Mouse (Mus musculus) liver, embryonic 11.5 days (tissue): ENCODE results near the gene Rfx4. TPM values are rescaled to one million over a fixed set of nuclear protein-coding genes. Genes with fewer than 3 reads are reported as not detected.

Source experiments
- ATAC-seq: fragments of 200-750 bp; cut with Nextera tagmentation; replicated peaks from 2 replicates; pipeline ENCODE4 v1.8.0; 2017; ENCODE audit warnings: moderate number of reproducible peaks, mild to moderate bottlenecking, moderate TSS enrichment, moderate library complexity; ENCODE audit not compliant: low FRiP score
- DNase-seq: peaks from one replicate; pipeline ENCODE4 v3.0.0-alpha.2; 2017; ENCODE audit warnings: low spot score
- H3K27ac ChIP-seq: fragments of 300-500 bp; sonication (generic); 2 replicates; pipeline ENCODE4 v1.5.1; 2014; ENCODE audit warnings: mild to moderate bottlenecking, low read depth, low read length, control low read depth
- H3K27me3 ChIP-seq: fragments of 300-500 bp; sonication (generic); replicated peaks from 2 replicates; pipeline ENCODE4 v1.6.1; 2014; ENCODE audit warnings: low read length, mixed read lengths; ENCODE audit not compliant: control insufficient read depth, insufficient read depth
- H3K36me3 ChIP-seq: fragments of 300-500 bp; sonication (generic); 2 replicates; pipeline ENCODE4 v1.6.1; 2014; ENCODE audit warnings: mild to moderate bottlenecking, low read length, moderate library complexity, mixed read lengths; ENCODE audit not compliant: control insufficient read depth, insufficient read depth
- H3K4me1 ChIP-seq: fragments of 300-500 bp; sonication (generic); replicated peaks from 2 replicates; pipeline ENCODE4 v1.6.1; 2014; ENCODE audit warnings: low read length, mixed read lengths; ENCODE audit not compliant: control insufficient read depth, insufficient read depth
- H3K4me2 ChIP-seq: fragments of 300-500 bp; sonication (generic); 2 replicates; pipeline ENCODE4 v1.6.1; 2014; ENCODE audit warnings: mild to moderate bottlenecking, control low read depth, moderate library complexity
- H3K4me3 ChIP-seq: fragments of 300-500 bp; sonication (generic); 2 replicates; pipeline ENCODE4 v1.5.1; 2014; ENCODE audit warnings: low read depth, low read length, control low read depth
- H3K9ac ChIP-seq: fragments of 300-500 bp; sonication (generic); 2 replicates; pipeline ENCODE4 v1.6.1; 2014; ENCODE audit warnings: low read depth, low read length, control low read depth
- H3K9me3 ChIP-seq: fragments of 300-500 bp; sonication (generic); 2 replicates; pipeline ENCODE4 v1.6.1; 2016; ENCODE audit warnings: low read length, inconsistent platforms, mixed read lengths; ENCODE audit not compliant: control insufficient read depth
- WGBS: fragments of 180-500 bp; shearing (Covaris S2); extraction: QIAGEN DNeasy Blood & Tissue Kit; methylation state at CpG from one replicate; pipeline ENCODE4 v1.1.7; 2014; 5-methylcytosine and 5-hydroxymethylcytosine counted together
- polyA plus RNA-seq: library from polyadenylated mRNA; unstranded; fragments of >200 nt; fragmentation: Nextera tagmentation; extraction: Ambion mirVana; gene quantifications from 2 replicates; pipeline ENCODE4 v1.2.1, GENCODE M21; 2014

Gene Rfx4
- polyA plus RNA-seq, 1 experiment from 2014 or later = not detected

DNA sequence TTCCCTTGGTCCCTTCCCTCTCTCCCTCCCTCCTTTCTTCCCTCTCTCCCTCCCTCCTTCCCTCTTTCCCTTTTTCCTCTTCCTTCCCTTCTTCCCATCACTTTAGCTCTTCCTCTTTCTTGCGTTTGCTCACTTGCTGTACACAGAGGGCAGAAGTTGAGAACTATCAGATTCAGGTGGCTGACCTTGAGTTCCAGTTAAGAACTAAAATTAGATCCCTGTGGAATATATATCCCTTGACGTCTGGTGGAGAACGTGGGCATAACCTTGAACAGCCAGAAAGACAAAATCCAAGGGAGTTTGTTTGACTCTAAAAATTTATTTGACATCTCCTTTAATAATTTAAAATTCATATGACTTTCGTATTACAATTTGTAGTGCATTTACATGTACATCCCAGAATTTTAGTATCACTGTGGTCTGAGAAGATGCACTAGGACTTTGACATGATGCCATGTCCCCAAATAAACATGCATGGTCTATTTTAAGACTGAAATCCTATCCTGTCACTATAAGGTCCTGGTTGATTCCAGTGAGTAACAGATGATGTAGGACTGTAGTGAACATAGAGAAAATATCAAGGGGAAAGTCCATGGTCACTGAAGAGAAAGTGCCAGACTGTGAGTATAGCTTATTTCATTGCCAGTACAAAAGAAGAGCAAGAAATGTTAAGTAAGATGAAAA is 181.1 kb downstream of the Rfx4 start:
- Histone ChIP-seq H3K4me3 (no peak overlapping the region), H3K4me2 (no peak overlapping the region), H3K36me3 (no peaks in the 10 kb centered on the region), H3K27me3 (no peaks in the 10 kb centered on the region), H3K9ac (no peak overlapping the region), H3K4me1 (no peaks in the 10 kb centered on the region), H3K27ac (no peak overlapping the region), H3K9me3 (no peaks in the 10 kb centered on the region)
- DNase-seq (no peak), ATAC-seq (no peak)
- 75% methylated on average over 4 of the region's 4 CpGs for WGBS

- WGBS = 83% methylated on average over 14 of the region's 14 CpGs
- DNase-seq (no peak), ATAC-seq (no peak)
- Histone ChIP-seq H3K9me3 (no peaks in the 10 kb centered on the region), H3K4me2 (no peak overlapping the region), H3K27me3 (no peaks in the 10 kb centered on the region), H3K4me3 (no peak overlapping the region), H3K27ac (no peak overlapping the region), H3K4me1 (no peaks in the 10 kb centered on the region), H3K9ac (no peak overlapping the region), H3K36me3 (no peaks in the 10 kb centered on the region)
Measured at GRCm38 (mm10) chr10:84938094-84938820, 182.4 kb downstream of the Rfx4 start.

DNA sequence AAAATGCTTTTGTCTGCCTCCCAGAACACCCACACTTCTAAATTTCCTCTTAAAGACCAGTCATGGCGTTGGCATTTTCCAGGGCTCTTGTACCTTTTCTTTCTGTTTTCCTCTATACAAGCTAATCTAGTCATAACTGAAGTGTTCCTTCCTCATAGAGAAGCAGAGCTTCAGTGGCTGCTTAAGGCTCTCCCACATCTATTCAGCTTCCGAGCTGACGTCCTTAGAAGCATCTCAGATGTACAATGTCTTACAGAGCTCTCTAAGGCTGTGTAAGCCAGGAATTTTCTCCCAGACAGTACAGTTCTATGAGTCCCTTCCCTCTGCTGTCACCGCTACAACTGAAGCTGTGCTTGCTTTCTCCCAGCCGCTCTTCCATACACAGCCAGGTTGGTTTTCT is 183.0 kb downstream of the Rfx4 start:
- Histone ChIP-seq H3K9ac (no peak overlapping the region), H3K4me2 (no peak overlapping the region), H3K9me3 (no peaks in the 10 kb centered on the region), H3K27ac (no peak overlapping the region), H3K27me3 (no peaks in the 10 kb centered on the region), H3K4me3 (no peak overlapping the region), H3K36me3 (no peaks in the 10 kb centered on the region), H3K4me1 (no peaks in the 10 kb centered on the region)
- 86% methylated on average over 5 of the region's 5 CpGs for WGBS
- DNase-seq (no peak), ATAC-seq (no peak)

DNA sequence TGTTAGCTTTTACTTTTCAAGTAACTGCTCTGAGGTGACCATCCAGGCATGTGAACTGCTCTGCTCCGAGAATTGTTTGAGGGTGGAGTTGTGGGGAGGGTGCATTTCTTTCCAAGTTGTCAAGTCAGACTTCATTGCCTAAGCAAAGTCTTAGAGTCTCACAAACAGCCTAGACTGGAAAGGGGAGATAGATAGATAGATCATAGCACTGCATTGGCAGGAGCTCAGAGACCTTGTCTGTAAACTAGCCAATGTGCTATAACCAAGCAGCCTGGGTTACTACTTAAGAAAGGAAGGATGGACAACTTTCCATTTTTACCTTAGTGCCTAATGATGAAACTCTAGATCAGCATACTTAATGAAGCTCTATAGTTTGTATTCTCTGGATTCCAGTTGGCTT is 184.5 kb downstream of the Rfx4 start:
- WGBS = 88% methylated on average over 1 of the region's 1 CpGs
- Histone ChIP-seq H3K4me1 (no peaks in the 10 kb centered on the region), H3K27me3 (no peaks in the 10 kb centered on the region), H3K9me3 (no peaks in the 10 kb centered on the region), H3K4me2 (no peak overlapping the region), H3K36me3 (no peaks in the 10 kb centered on the region), H3K9ac (no peak overlapping the region), H3K4me3 (no peak overlapping the region), H3K27ac (no peak overlapping the region)
- no peak for DNase-seq
- ATAC-seq = no peak

DNA sequence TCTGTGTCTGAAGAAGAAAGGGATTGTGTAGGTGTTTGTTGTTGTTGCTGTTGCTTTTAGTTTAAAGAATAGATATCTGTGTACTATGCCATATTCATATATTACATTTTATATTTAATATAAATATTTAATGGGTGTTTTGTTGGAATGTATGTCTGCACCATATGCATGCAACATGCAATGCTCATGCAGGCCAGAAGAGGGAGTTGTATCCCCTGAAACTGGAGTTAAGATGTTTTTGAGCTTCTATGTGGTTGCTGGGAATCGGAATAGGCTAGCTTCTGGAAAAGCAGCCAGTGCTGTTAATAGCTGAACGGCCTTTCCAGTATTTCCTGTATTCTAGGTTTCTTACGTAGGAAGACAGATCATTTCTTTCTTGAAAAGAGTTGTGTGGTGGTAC is 189.8 kb downstream of the Rfx4 start:
- Histone ChIP-seq H3K27ac (no peak overlapping the region), H3K4me1 (no peaks in the 10 kb centered on the region), H3K27me3 (no peaks in the 10 kb centered on the region), H3K36me3 (peaks cover 8% of the 10 kb centered on the region; the same call in 1 of the 2 replicates), H3K9me3 (no peaks in the 10 kb centered on the region), H3K4me3 (no peak overlapping the region), H3K4me2 (no peak overlapping the region), H3K9ac (no peak overlapping the region)
- no peak for DNase-seq
- 91% methylated on average over 3 of the region's 3 CpGs for WGBS
- no peak for ATAC-seq

GRCm38 (mm10) chr10:84948970-84949683 is 193.3 kb downstream of the Rfx4 start:
- 71% methylated on average over 8 of the region's 8 CpGs for WGBS
- Histone ChIP-seq H3K4me2 (no peak overlapping the region), H3K27ac (no peak overlapping the region), H3K27me3 (no peaks in the 10 kb centered on the region), H3K4me3 (no peak overlapping the region), H3K9me3 (no peaks in the 10 kb centered on the region), H3K9ac (no peak overlapping the region), H3K36me3 (peaks cover 8% of the 10 kb centered on the region; the same call in 1 of the 2 replicates), H3K4me1 (no peaks in the 10 kb centered on the region)
- ATAC-seq (no peak), DNase-seq (no peak)

DNA sequence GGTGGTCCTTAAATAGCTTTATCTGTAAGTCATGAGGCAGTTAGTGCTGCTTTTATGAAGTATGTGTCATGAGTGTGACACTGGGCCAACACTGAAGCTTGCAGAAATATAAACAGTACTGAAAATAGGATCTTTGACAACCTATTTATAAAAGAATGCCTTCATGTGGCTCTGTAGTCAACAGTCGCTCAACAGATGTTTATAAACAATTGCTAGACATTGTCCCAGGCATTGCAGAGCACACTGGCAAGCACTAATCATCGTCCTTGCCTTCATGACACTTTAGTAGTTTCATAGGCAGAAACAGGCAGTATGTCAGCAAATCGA is 193.8 kb downstream of the Rfx4 start:
- H3K4me3 ChIP-seq = no peak overlapping the region
- no peaks in the 10 kb centered on the region for H3K4me1 ChIP-seq
- no peak overlapping the region for H3K4me2 ChIP-seq
- no peaks in the 10 kb centered on the region for H3K9me3 ChIP-seq
- 86% methylated on average over 3 of the region's 3 CpGs for WGBS
- no peak overlapping the region for H3K27ac ChIP-seq
- H3K36me3 ChIP-seq = peaks cover 8% of the 10 kb centered on the region; the same call in 1 of the 2 replicates
- ATAC-seq (no peak), DNase-seq (no peak)
- no peak overlapping the region for H3K9ac ChIP-seq
- H3K27me3 ChIP-seq = no peaks in the 10 kb centered on the region

- DNase-seq (no peak), ATAC-seq (no peak)
- no peaks in the 10 kb centered on the region for H3K27me3 ChIP-seq
- no peak overlapping the region for H3K4me2 ChIP-seq
- no peak overlapping the region for H3K4me3 ChIP-seq
- 84% methylated on average over 4 of the region's 4 CpGs for WGBS
- H3K9ac ChIP-seq = no peak overlapping the region
- peaks cover 10% of the 10 kb centered on the region; the same call in 1 of the 2 replicates for H3K36me3 ChIP-seq
- no peaks in the 10 kb centered on the region for H3K9me3 ChIP-seq
- peaks cover 2% of the 10 kb centered on the region; the same call in 1 of the 2 replicates for H3K4me1 ChIP-seq
- H3K27ac ChIP-seq = no peak overlapping the region
Measured at GRCm38 (mm10) chr10:84950384-84950783, 194.5 kb downstream of the Rfx4 start.
